Mouse (Mus musculus) testis, postnatal 10 days (tissue): ENCODE results near the gene Atp6v1b1.

Source experiments
- DNase-seq: peaks from one replicate; pipeline ENCODE4 v3.0.0; 2021; ENCODE audit warnings: low spot score

Gene Atp6v1b1

GRCm38 (mm10) chr6:83742761-83743160, at the start of gene Atp6v1b1:
Gene Atp6v1b1, plus strand, starts transcription at chr6:83742990.
- DNase-seq: no peak

GRCm38 (mm10) chr6:83693835-83694234, 49.0 kb upstream of the Atp6v1b1 start:
- DNase-seq: peak; percentile 65

- no peak for DNase-seq
Measured at GRCm38 (mm10) chr6:83695731-83696130, 47.1 kb upstream of the Atp6v1b1 start.

GRCm38 (mm10) chr6:83696684-83697083, 46.1 kb upstream of the Atp6v1b1 start:
- no peak for DNase-seq

- no peak for DNase-seq
Measured at GRCm38 (mm10) chr6:83697932-83698331, 44.9 kb upstream of the Atp6v1b1 start.

- no peak for DNase-seq
Measured at GRCm38 (mm10) chr6:83699971-83700370, 42.8 kb upstream of the Atp6v1b1 start.

- DNase-seq: no peak
Measured at GRCm38 (mm10) chr6:83701001-83701400, 41.8 kb upstream of the Atp6v1b1 start.

GRCm38 (mm10) chr6:83702146-83702999, 40.4 kb upstream of the Atp6v1b1 start:
- DNase-seq: peak; percentile 48

- no peak for DNase-seq
Measured at GRCm38 (mm10) chr6:83703000-83703721, 39.6 kb upstream of the Atp6v1b1 start.

GRCm38 (mm10) chr6:83703722-83704078, 39.1 kb upstream of the Atp6v1b1 start:
- DNase-seq: no peak

GRCm38 (mm10) chr6:83704294-83704693, 38.5 kb upstream of the Atp6v1b1 start:
- DNase-seq: no peak

- no peak for DNase-seq
Measured at GRCm38 (mm10) chr6:83704701-83705100, 38.1 kb upstream of the Atp6v1b1 start.

GRCm38 (mm10) chr6:83707738-83708510, 34.9 kb upstream of the Atp6v1b1 start:
- no peak for DNase-seq

GRCm38 (mm10) chr6:83710361-83711066, 32.3 kb upstream of the Atp6v1b1 start:
- no peak for DNase-seq

- DNase-seq: peak; percentile 81
Measured at GRCm38 (mm10) chr6:83711067-83711675, 31.6 kb upstream of the Atp6v1b1 start, which contains the start of gene Vax2. Gene Vax2, plus strand, starts transcription at chr6:83711264.

- no peak for DNase-seq
Measured at GRCm38 (mm10) chr6:83711725-83712475, 30.9 kb upstream of the Atp6v1b1 start.

- no peak for DNase-seq
Measured at GRCm38 (mm10) chr6:83713271-83714136, 29.3 kb upstream of the Atp6v1b1 start.

- DNase-seq: no peak
Measured at GRCm38 (mm10) chr6:83714221-83715123, 28.3 kb upstream of the Atp6v1b1 start.
